Mouse (Mus musculus) heart, adult 8-10 months (tissue): Measurements from ENCODE around the gene Zdhhc24. TPM values are rescaled to one million over a fixed set of nuclear protein-coding genes. Genes with fewer than 3 reads are reported as not detected.

Source experiments
- total RNA-seq, 4 experiments: library from RNA; stranded (reverse); gene quantifications; 2 replicates each; pipeline ENCODE4 v1.2.4; 2022

The Zdhhc24 gene
- total RNA-seq, 4 experiments from 2014 or later = 2.8 to 4.2 (median 3.4) TPM

Other genes with a start within 250 kb of the Zdhhc24 start
- gene Gm960, start 180.0 kb upstream of the Zdhhc24 start, total RNA-seq = not detected
- under 1 TPM; 0.22 to 0.91 (median 0.50) TPM for gene Sptbn2, start 167.5 kb upstream of the Zdhhc24 start, total RNA-seq
- gene Rbm4b, start 122.2 kb upstream of the Zdhhc24 start, total RNA-seq = 1 to 10 TPM; 5.4 to 8.1 (median 6.3) TPM
- 10 to 100 TPM; 38.2 to 44.5 (median 43.4) TPM for gene Rbm4, start 84.8 kb upstream of the Zdhhc24 start, total RNA-seq
- gene Gm21992, start 67.1 kb upstream of the Zdhhc24 start, total RNA-seq = 10 to 100 TPM; 10.8 to 23.0 (median 16.2) TPM
- 10 to 100 TPM; 16.4 to 23.3 (median 17.3) TPM for gene Rbm14, start 67.0 kb upstream of the Zdhhc24 start, total RNA-seq
- 10 to 100 TPM; 22.2 to 32.1 (median 28.6) TPM for gene Ccs, start 39.3 kb upstream of the Zdhhc24 start, total RNA-seq
- under 1 TPM in 2 of 4 experiments, not detected in 2; 0.09 to 0.14 TPM for gene Ccdc87, start 39.3 kb upstream of the Zdhhc24 start, total RNA-seq
- 10 to 100 TPM; 77.7 to 86.2 (median 81.6) TPM for gene Ctsf, start 23.5 kb upstream of the Zdhhc24 start, total RNA-seq
- gene Actn3, start 759 bp upstream of the Zdhhc24 start, total RNA-seq = 1 to 10 TPM; 2.0 to 4.3 (median 2.6) TPM
- 1 to 10 TPM; 2.6 to 3.2 (median 2.9) TPM for gene Bbs1, start 28.0 kb downstream of the Zdhhc24 start, total RNA-seq
- 10 to 100 TPM; 17.0 to 20.0 (median 18.3) TPM for gene Dpp3, start 49.6 kb downstream of the Zdhhc24 start, total RNA-seq
- gene Peli3, start 64.5 kb downstream of the Zdhhc24 start, total RNA-seq = 1 to 10 TPM; 3.8 to 7.6 (median 5.2) TPM
- 10 to 100 TPM; 62.8 to 74.0 (median 69.9) TPM for gene Mrpl11, start 83.5 kb downstream of the Zdhhc24 start, total RNA-seq
- under 1 TPM in 1 of 4 experiments, not detected in 3; 0.08 TPM for gene Npas4, start 111.6 kb downstream of the Zdhhc24 start, total RNA-seq
- 10 to 100 TPM in 2 of 4 experiments, 1 to 10 TPM in 2; 8.8 to 11.9 (median 10.6) TPM for gene Slc29a2, start 145.2 kb downstream of the Zdhhc24 start, total RNA-seq
- gene B4gat1, start 160.2 kb downstream of the Zdhhc24 start, total RNA-seq = 10 to 100 TPM; 45.0 to 47.2 (median 45.6) TPM
- 1 to 10 TPM; 2.4 to 3.4 (median 2.6) TPM for gene AC124502.3, start 160.2 kb downstream of the Zdhhc24 start, total RNA-seq
- gene Brms1, start 162.7 kb downstream of the Zdhhc24 start, total RNA-seq = 10 to 100 TPM; 13.0 to 17.6 (median 15.6) TPM
- 1 to 10 TPM in 3 of 4 experiments, under 1 TPM in 1; 0.79 to 2.6 (median 2.0) TPM for gene Rin1, start 171.8 kb downstream of the Zdhhc24 start, total RNA-seq
- 1 to 10 TPM; 6.8 to 9.3 (median 8.7) TPM for gene Cd248, start 189.4 kb downstream of the Zdhhc24 start, total RNA-seq
- 1 to 10 TPM; 2.1 to 3.9 (median 3.2) TPM for gene Tmem151a, start 206.9 kb downstream of the Zdhhc24 start, total RNA-seq
- 100 to 1,000 TPM; 104 to 113 (median 111) TPM for gene Yif1a, start 209.9 kb downstream of the Zdhhc24 start, total RNA-seq
- gene Cnih2, start 219.9 kb downstream of the Zdhhc24 start, total RNA-seq = under 1 TPM in 2 of 4 experiments, not detected in 2; 0.19 to 0.27 TPM
- gene Rab1b, start 228.4 kb downstream of the Zdhhc24 start, total RNA-seq = 100 to 1,000 TPM; 185 to 214 (median 210) TPM
- gene Klc2, start 239.9 kb downstream of the Zdhhc24 start, total RNA-seq = 10 to 100 TPM; 52.1 to 60.3 (median 58.6) TPM